Mouse (Mus musculus) heart, adult 2 months (tissue): Measurements from ENCODE around the gene Rfx7. TPM values are rescaled to one million over a fixed set of nuclear protein-coding genes. Genes with fewer than 3 reads are reported as not detected.

ENCODE experiments used
- DNase-seq, 2 experiments: peaks; one replicate each; pipeline ENCODE4 v3.0.0; 2021
- H3K27ac ChIP-seq: fragments of 200-600 bp; 2 replicates; pipeline ENCODE4 v1.8.1; 2022
- H3K27me3 ChIP-seq: fragments of 200-500 bp; 2 replicates; pipeline ENCODE4 v1.6.1; 2012; ENCODE audit warnings: mild to moderate bottlenecking, low read length, inconsistent platforms, mixed read lengths; ENCODE audit not compliant: control insufficient read depth, insufficient read depth
- H3K36me3 ChIP-seq: fragments of 200-500 bp; 2 replicates; pipeline ENCODE4 v1.6.1; 2012; ENCODE audit warnings: low read length, inconsistent platforms; ENCODE audit not compliant: control insufficient read depth, insufficient read depth
- H3K4me1 ChIP-seq: fragments of 200-500 bp; 2 replicates; pipeline ENCODE4 v1.6.1; 2011; ENCODE audit warnings: low read length; ENCODE audit not compliant: control insufficient read depth, insufficient read depth
- H3K4me3 ChIP-seq: fragments of 200-600 bp; 2 replicates; pipeline ENCODE4 v1.8.1; 2022
- H3K79me2 ChIP-seq: fragments of 200-500 bp; replicated peaks from 2 replicates; pipeline ENCODE4 v1.6.1; 2012; ENCODE audit warnings: mild to moderate bottlenecking, inconsistent platforms, low read length, moderate library complexity, mixed read lengths; ENCODE audit not compliant: control insufficient read depth, insufficient read depth
- H3K9ac ChIP-seq: fragments of 200-500 bp; 2 replicates; pipeline ENCODE4 v1.6.1; 2012; ENCODE audit warnings: low read depth, mild to moderate bottlenecking, control low read depth, inconsistent platforms, low read length, mixed read lengths
- CTCF ChIP-seq: fragments of 200-600 bp; IDR thresholded peaks from 2 replicates; pipeline ENCODE4 v1.8.1; 2022; ENCODE audit warnings: antibody characterized with exemption, mild to moderate bottlenecking, moderate library complexity
- EP300 ChIP-seq: fragments of 200-500 bp; IDR thresholded peaks from 2 replicates; pipeline ENCODE4 v1.6.1; 2011; ENCODE audit warnings: low read depth, low read length, control low read depth; ENCODE audit not compliant: insufficient read depth
- POLR2A ChIP-seq: fragments of 200-500 bp; IDR thresholded peaks from 2 replicates; pipeline ENCODE4 v1.6.1; 2011; ENCODE audit warnings: mild to moderate bottlenecking, low read depth, low read length, control low read depth; ENCODE audit not compliant: insufficient read depth
- WGBS: fragments of 180-500 bp; shearing (Covaris S2); methylation state at CpG from one replicate; pipeline ENCODE4 v1.1.7; 2018; 5-methylcytosine and 5-hydroxymethylcytosine counted together
- intact Hi-C: fragments of 180-260 bp; cut with DNase I; formaldehyde crosslinking; loops from one replicate; pipeline ENCODE4 v1.15.1; 2025
- polyA plus RNA-seq: library from polyadenylated mRNA; depleted of rRNA; stranded (reverse); fragments of >200 nt; gene quantifications from 2 replicates; pipeline ENCODE4 v1.2.3, GENCODE M21; 2012
- total RNA-seq, 2 experiments: library from RNA; stranded (reverse); gene quantifications; 2 replicates each; pipeline ENCODE4 v1.2.3; 2021

The Rfx7 gene
- total and polyA plus RNA-seq, 3 experiments, result 2.9 to 8.1 (median 6.7) TPM

DNA sequence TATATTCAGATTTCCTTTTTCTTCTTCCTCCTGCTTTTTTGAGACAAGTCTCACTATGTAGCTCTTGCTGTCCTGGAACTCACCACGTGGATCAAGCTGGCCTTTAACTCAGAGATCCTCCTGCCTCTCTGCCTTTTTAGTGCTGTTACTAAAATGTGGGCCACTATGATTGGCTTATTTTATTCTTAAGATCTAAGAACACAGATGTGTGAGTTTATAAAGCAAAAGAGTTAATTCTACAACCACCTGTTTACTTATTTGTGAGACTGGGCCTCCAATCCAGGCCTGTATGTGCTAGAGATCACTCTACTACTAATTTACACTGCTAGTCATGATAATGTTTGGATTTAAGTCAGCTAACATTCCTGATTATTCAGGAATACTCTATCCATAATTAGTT lies 128.9 kb downstream of the Rfx7 start:
- H3K27ac ChIP-seq, result peak overlapping the region; percentile 99
- H3K9ac ChIP-seq, result no peak overlapping the region
- no peak for TF ChIP-seq POLR2A
- TF ChIP-seq CTCF, result no peak
- no peak for TF ChIP-seq EP300
- H3K4me1 ChIP-seq, result peaks cover 18% of the 10 kb centered on the region
- H3K36me3 ChIP-seq, result peaks cover 16% of the 10 kb centered on the region
- no peaks in the 10 kb centered on the region for H3K27me3 ChIP-seq
- intact Hi-C loops, result no loop called here
- H3K4me3 ChIP-seq, result no peak overlapping the region
- 61% methylated on average over 1 of the region's 1 CpGs for WGBS
- H3K79me2 ChIP-seq, result 0 out of 2 replicates have a peak, but pooled peaks cover 2% of the 10 kb centered on the region
- no peak for DNase-seq

DNA sequence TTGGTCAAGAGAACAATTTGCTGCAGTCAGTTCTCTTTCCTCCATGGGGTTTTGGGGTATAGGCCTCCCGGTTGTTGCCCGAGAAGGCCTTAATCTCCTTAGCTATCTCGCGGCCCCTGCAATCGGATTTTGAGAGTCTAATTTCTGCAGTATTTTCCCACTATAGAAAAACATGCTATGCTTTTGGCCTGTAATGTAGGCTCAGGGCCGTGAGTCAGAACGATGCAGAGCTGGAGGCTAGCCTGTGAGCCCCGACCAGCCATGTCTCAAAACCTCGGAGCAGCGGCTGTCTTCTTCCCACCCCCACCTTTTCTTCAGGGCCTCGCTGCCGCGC lies 129.5 kb downstream of the Rfx7 start:
- under 1% methylated on average over 13 of the region's 13 CpGs for WGBS

DNA sequence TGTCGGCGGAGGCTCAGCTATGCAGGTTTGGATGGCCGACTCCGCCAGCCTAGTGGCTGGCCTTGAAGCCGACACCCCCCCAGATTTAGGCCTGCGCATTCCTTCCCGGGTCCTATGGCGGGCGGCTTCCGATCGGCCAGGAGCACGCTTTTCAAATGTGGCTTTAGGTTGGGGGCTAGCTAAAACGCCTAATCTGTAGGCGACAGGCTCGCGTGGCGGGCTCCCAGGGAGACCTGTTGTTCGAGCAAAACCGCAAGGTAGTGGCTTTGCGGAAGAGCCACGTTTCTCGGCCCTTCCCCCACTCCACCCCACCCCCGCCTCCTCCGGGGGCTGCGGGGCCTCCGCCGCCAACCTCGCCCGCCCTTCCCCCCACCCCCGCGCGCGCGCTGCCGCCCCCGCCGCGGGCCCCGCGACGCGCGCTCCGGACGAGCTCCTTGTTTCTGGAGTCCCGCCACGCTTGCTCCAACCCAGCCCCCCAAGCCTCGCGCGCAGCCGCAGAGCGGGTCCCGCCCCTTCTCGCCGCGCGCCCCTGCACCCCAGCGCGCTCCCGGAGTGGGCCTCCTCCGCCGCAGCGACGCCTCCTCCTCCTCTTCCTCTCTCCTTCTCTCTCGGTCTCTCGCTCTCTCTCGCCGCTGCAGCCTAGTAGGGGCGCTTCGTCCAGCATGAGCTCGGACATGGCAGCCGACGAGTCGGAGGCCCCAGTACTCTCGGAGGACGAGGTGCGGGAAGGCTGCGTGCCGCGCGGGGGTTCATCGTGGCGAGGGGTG lies 130.0 kb downstream of the Rfx7 start, which contains the start of gene Nedd4:
Gene Nedd4, plus strand, starts transcription at position 452 of the 767 bp plus-strand sequence.
- H3K4me1 ChIP-seq, result peaks cover 16% of the 10 kb centered on the region
- WGBS, result under 1% methylated on average over 60 of the region's 83 CpGs
- H3K9ac ChIP-seq, result peak within 1 kb of the TSS; percentile 98
- peak within 1 kb of the TSS; percentile 99 for H3K27ac ChIP-seq
- peak within 1 kb of the TSS; percentile 78 for H3K4me3 ChIP-seq
- no peaks in the 10 kb centered on the region for H3K27me3 ChIP-seq
- peaks cover 3% of the 10 kb centered on the region; the same call in 1 of the 2 replicates for H3K79me2 ChIP-seq
- peak; percentile 97 to 99 for DNase-seq
- intact Hi-C loops, result loop anchor here (1.0 kb wide), 1 partner anchor 22 kb away; no protein-coding TSS in a partner anchor
- peaks cover 25% of the 10 kb centered on the region for H3K36me3 ChIP-seq
- TF ChIP-seq POLR2A, result peak; percentile 95
- 0 out of 2 replicates have a peak, but pooled peaks have one; percentile 29 for TF ChIP-seq EP300
- TF ChIP-seq CTCF, result peak; percentile 30

More for the DNA sequence above, 129.5 kb downstream of the Rfx7 start:
- peak overlapping the region; percentile 99 for H3K27ac ChIP-seq
- H3K27me3 ChIP-seq, result no peaks in the 10 kb centered on the region
- DNase-seq, result no peak
- intact Hi-C loops, result no loop called here
- TF ChIP-seq CTCF (no peak), EP300 (no peak), POLR2A (0 out of 2 replicates have a peak, but pooled peaks have one; percentile 41)
- peaks cover 18% of the 10 kb centered on the region for H3K4me1 ChIP-seq
- H3K36me3 ChIP-seq, result peaks cover 20% of the 10 kb centered on the region
- H3K4me3 ChIP-seq, result peak overlapping the region; percentile 78
- 0 out of 2 replicates have a peak, but pooled peaks cover 2% of the 10 kb centered on the region for H3K79me2 ChIP-seq
- peak overlapping the region; percentile 98 for H3K9ac ChIP-seq

DNA sequence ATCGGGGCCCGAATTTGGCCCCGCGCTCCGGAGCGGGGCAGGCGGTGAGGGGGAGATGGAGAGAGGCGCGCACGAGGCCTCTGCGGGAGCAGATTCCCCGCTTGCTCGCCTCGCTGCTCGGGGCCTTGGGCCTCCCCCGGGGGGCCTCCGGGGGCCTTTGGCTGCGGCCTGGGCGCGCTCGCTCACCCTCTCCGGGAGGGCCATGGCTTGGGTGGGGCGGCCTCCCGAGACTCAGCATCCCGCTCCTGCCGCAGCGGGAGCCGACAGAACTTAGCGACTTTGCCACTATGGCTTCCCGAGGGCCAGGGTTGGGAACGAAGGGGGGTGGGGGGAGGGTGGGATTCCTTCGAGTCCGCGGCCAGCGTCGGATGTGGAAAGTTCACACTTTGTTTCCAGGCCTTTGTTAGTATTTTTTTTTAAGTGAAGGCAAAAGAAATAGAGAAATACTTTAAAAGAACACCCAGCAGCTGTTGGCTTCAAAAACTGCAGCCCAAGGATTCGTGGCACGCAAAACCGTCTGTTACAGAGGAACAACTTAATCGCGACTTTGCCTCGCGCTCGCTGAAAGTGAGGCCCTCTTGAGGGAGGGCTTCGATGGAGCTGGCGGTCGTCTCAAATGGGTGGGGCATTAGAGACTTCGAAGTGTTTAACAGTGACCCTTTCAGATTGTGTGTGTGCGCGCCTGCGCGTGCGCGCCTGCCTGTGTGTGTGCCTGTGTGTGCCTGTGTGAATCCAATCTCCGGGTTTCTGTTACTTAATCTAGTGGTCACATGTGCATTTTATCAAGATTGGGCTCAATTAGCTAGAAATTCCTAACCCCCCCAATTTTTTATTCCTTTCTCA lies 130.9 kb downstream of the Rfx7 start:
- peak; percentile 84 to 88 for DNase-seq
- TF ChIP-seq CTCF (peak; percentile 4; the same call in 1 of the 2 replicates), POLR2A (peak; percentile 93), EP300 (peak; percentile 67; the same call in 1 of the 2 replicates)
- H3K4me1 ChIP-seq, result peaks cover 17% of the 10 kb centered on the region
- H3K27ac ChIP-seq, result peak overlapping the region; percentile 99
- peaks cover 29% of the 10 kb centered on the region for H3K36me3 ChIP-seq
- peak overlapping the region; percentile 78 for H3K4me3 ChIP-seq
- WGBS, result under 1% methylated on average over 52 of the region's 55 CpGs
- no peaks in the 10 kb centered on the region for H3K27me3 ChIP-seq
- H3K79me2 ChIP-seq, result peaks cover 5% of the 10 kb centered on the region; the same call in 1 of the 2 replicates
- intact Hi-C loops, result loop anchor here (1.0 kb wide), 1 partner anchor 23 kb away; no protein-coding TSS in a partner anchor
- H3K9ac ChIP-seq, result peak overlapping the region; percentile 95

DNA sequence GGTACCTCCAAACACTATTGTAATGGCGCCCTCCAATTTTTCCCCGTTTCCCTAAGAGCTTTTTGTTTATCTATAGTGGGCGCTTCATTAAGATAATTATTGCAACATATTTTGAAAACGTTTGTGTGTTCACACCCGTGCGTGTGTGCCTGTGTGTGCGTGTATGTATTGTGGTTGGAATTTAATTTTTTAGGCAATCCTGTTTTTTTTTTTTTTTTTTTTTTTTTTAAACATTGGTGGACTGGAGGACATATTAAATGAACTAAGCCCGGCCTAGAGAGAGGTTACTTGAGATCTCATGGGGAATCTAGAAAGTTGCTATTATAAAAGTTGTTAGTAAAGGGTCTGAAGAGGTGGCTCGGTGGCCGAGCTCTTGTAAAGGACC lies 131.5 kb downstream of the Rfx7 start:
- Histone ChIP-seq H3K4me1 (peaks cover 17% of the 10 kb centered on the region), H3K27ac (peak overlapping the region; percentile 99), H3K4me3 (peak overlapping the region; percentile 78), H3K27me3 (no peaks in the 10 kb centered on the region), H3K9ac (peak overlapping the region; percentile 60), H3K79me2 (peaks cover 5% of the 10 kb centered on the region; the same call in 1 of the 2 replicates), H3K36me3 (peaks cover 29% of the 10 kb centered on the region)
- no peak for DNase-seq
- TF ChIP-seq CTCF (no peak), EP300 (no peak), POLR2A (no peak)
- intact Hi-C loops, result no loop called here
- WGBS, result 6% methylated on average over 10 of the region's 10 CpGs
